Mouse (Mus musculus) MEL (cell line): ENCODE data around the gene Lrrc3c. TPM values are rescaled to one million over a fixed set of nuclear protein-coding genes. Genes with fewer than 3 reads are reported as not detected.

ENCODE experiments used
- DNase-seq: peaks from one replicate; pipeline ENCODE4 v3.0.0; 2011; ENCODE audit warnings: low read depth, low spot score
- H3K27ac ChIP-seq: 2 replicates; pipeline ENCODE4 v1.5.1; 2012; ENCODE audit warnings: low read depth, mild to moderate bottlenecking, control low read depth, low read length, moderate library complexity; ENCODE audit not compliant: control insufficient read depth
- H3K27me3 ChIP-seq, 2 experiments: fragments of 150-350 bp in 1 of 2; sonication (generic) in 1 of 2; 2 replicates each; pipeline ENCODE4 v1.6.1; 2012; ENCODE audit warnings: low read length in 2 of 2, mild to moderate bottlenecking in 2 of 2, improper control_type of control experiment in 1 of 2, moderate library complexity in 1 of 2; ENCODE audit not compliant: insufficient read depth in 2 of 2, control insufficient read depth in 1 of 2
- H3K36me3 ChIP-seq, 2 experiments: 2 replicates each; pipeline ENCODE4 v1.6.1; 2012 to 2014; ENCODE audit warnings: low read length in 2 of 2, improper control_type of control experiment in 1 of 2, inconsistent platforms in 1 of 2, mild to moderate bottlenecking in 1 of 2; ENCODE audit not compliant: insufficient read depth in 2 of 2, control insufficient read depth in 1 of 2
- H3K4me1 ChIP-seq, 2 experiments: fragments of 150-350 bp in 1 of 2; sonication (generic) in 1 of 2; 2 replicates each; pipeline ENCODE4 v1.6.1; 2012; ENCODE audit warnings: low read length in 2 of 2, improper control_type of control experiment in 1 of 2, mild to moderate bottlenecking in 1 of 2; ENCODE audit not compliant: insufficient read depth in 2 of 2, control insufficient read depth in 1 of 2
- H3K4me3 ChIP-seq, 2 experiments: fragments of 150-350 bp in 1 of 2; sonication (generic) in 1 of 2; 2 replicates each; pipeline ENCODE4 v1.5.1; 2012; ENCODE audit warnings: low read depth in 2 of 2, low read length in 2 of 2, mild to moderate bottlenecking in 2 of 2, moderate library complexity in 2 of 2, control low read depth in 1 of 2, improper control_type of control experiment in 1 of 2; ENCODE audit not compliant: control insufficient read depth in 1 of 2, insufficient read depth in 1 of 2
- H3K79me2 ChIP-seq: 2 replicates; pipeline ENCODE4 v1.6.1; 2012; ENCODE audit warnings: mild to moderate bottlenecking, low read length, moderate library complexity; ENCODE audit not compliant: control insufficient read depth, poor library complexity, insufficient read depth
- H3K9ac ChIP-seq: 2 replicates; pipeline ENCODE4 v1.6.1; 2012; ENCODE audit warnings: low read depth, mild to moderate bottlenecking, control low read depth, low read length, moderate library complexity; ENCODE audit not compliant: control insufficient read depth, poor library complexity, severe bottlenecking
- H3K9me3 ChIP-seq: fragments of 150-350 bp; sonication (generic); replicated peaks from 2 replicates; pipeline ENCODE4 v1.6.1; 2012; ENCODE audit warnings: mild to moderate bottlenecking, low read length, improper control_type of control experiment, moderate library complexity; ENCODE audit not compliant: insufficient read depth
- BHLHE40 ChIP-seq: IDR thresholded peaks from 2 replicates; pipeline ENCODE4 v1.6.1; 2012; ENCODE audit warnings: low read depth, mild to moderate bottlenecking, inconsistent platforms, low read length, improper control_type of control experiment, borderline replicate concordance
- CHD2 ChIP-seq: IDR thresholded peaks from 2 replicates; pipeline ENCODE4 v1.6.1; 2011; ENCODE audit warnings: low read length, improper control_type of control experiment
- CTCF ChIP-seq, 3 experiments: IDR thresholded peaks in 2 of 3; conservative IDR thresholded peaks in 1 of 3; 2 replicates each; pipeline ENCODE4 v1.5.1; 2011 to 2012; ENCODE audit warnings: low read length in 3 of 3, low read depth in 2 of 3, mild to moderate bottlenecking in 2 of 3, improper control_type of control experiment in 1 of 3, inconsistent platforms in 1 of 3, mixed read lengths in 1 of 3, moderate library complexity in 1 of 3; ENCODE audit not compliant: control insufficient read depth in 1 of 3, insufficient read depth in 1 of 3, poor library complexity in 1 of 3, severe bottlenecking in 1 of 3
- E2F4 ChIP-seq: IDR thresholded peaks from 2 replicates; pipeline ENCODE4 v1.6.1; 2011; ENCODE audit warnings: low read depth, low read length, improper control_type of control experiment, borderline replicate concordance
- ELF1 ChIP-seq: IDR thresholded peaks from 2 replicates; pipeline ENCODE4 v1.6.1; 2014; ENCODE audit warnings: low read depth, mild to moderate bottlenecking, inconsistent platforms, low read length, improper control_type of control experiment, moderate library complexity
- EP300 ChIP-seq, 2 experiments: IDR thresholded peaks; 2 replicates each; pipeline ENCODE4 v1.6.1; 2011; ENCODE audit warnings: improper control_type of control experiment in 2 of 2, low read length in 2 of 2, low read depth in 1 of 2, mild to moderate bottlenecking in 1 of 2
- ETS1 ChIP-seq: IDR thresholded peaks from 2 replicates; pipeline ENCODE4 v1.6.1; 2012; ENCODE audit warnings: low read depth, mild to moderate bottlenecking, inconsistent platforms, low read length, improper control_type of control experiment, moderate library complexity
- GABPA ChIP-seq: IDR thresholded peaks from 2 replicates; pipeline ENCODE4 v1.6.1; 2012; ENCODE audit warnings: low read depth, mild to moderate bottlenecking, inconsistent platforms, low read length, improper control_type of control experiment, moderate library complexity
- GATA1 ChIP-seq: IDR thresholded peaks from 2 replicates; pipeline ENCODE4 v1.6.1; 2011; ENCODE audit warnings: low read depth, low read length, improper control_type of control experiment
- HCFC1 ChIP-seq: IDR thresholded peaks from 2 replicates; pipeline ENCODE4 v1.6.1; 2012; ENCODE audit warnings: low read depth, mild to moderate bottlenecking, inconsistent platforms, low read length, improper control_type of control experiment, moderate library complexity
- JUND ChIP-seq: IDR thresholded peaks from 2 replicates; pipeline ENCODE4 v1.6.1; 2011; ENCODE audit warnings: low read depth, mild to moderate bottlenecking, improper control_type of control experiment, low read length
- KAT2A ChIP-seq: conservative IDR thresholded peaks from 2 replicates; pipeline ENCODE4 v1.6.1; 2012; ENCODE audit warnings: low read depth, low read length, improper control_type of control experiment, inconsistent platforms
- MAFK ChIP-seq: IDR thresholded peaks from 2 replicates; pipeline ENCODE4 v1.6.1; 2011; ENCODE audit warnings: low read depth, mild to moderate bottlenecking, low read length, improper control_type of control experiment, borderline replicate concordance
- MAX ChIP-seq: IDR thresholded peaks from 2 replicates; pipeline ENCODE4 v1.6.1; 2011; ENCODE audit warnings: low read length, improper control_type of control experiment
- MAZ ChIP-seq: IDR thresholded peaks from 2 replicates; pipeline ENCODE4 v1.6.1; 2012; ENCODE audit warnings: low read depth, mild to moderate bottlenecking, inconsistent platforms, low read length, improper control_type of control experiment
- MEF2A ChIP-seq: IDR thresholded peaks from 2 replicates; pipeline ENCODE4 v1.6.1; 2014; ENCODE audit warnings: low read depth, mild to moderate bottlenecking, inconsistent platforms, low read length, improper control_type of control experiment; ENCODE audit not compliant: poor library complexity, insufficient replicate concordance, severe bottlenecking; ENCODE audit errors: extremely low read depth
- NELFE ChIP-seq: IDR thresholded peaks from 2 replicates; pipeline ENCODE4 v1.6.1; 2011; ENCODE audit warnings: low read depth, low read length, improper control_type of control experiment
- NRF1 ChIP-seq: IDR thresholded peaks from 2 replicates; pipeline ENCODE4 v1.6.1; 2014; ENCODE audit warnings: low read depth, mild to moderate bottlenecking, inconsistent platforms, low read length, improper control_type of control experiment, moderate library complexity; ENCODE audit not compliant: poor library complexity, insufficient read depth, severe bottlenecking
- POLR2A ChIP-seq, 2 experiments: IDR thresholded peaks; 2 replicates each; pipeline ENCODE4 v1.6.1; 2011 to 2012; ENCODE audit warnings: low read length in 2 of 2, mild to moderate bottlenecking in 2 of 2, control low read depth in 1 of 2, improper control_type of control experiment in 1 of 2, low read depth in 1 of 2, moderate library complexity in 1 of 2; ENCODE audit not compliant: control insufficient read depth in 1 of 2, insufficient read depth in 1 of 2, poor library complexity in 1 of 2
- POLR2AphosphoS2 ChIP-seq: IDR thresholded peaks from 2 replicates; pipeline ENCODE4 v1.6.1; 2011; ENCODE audit warnings: low read length, improper control_type of control experiment
- POLR2AphosphoS5 ChIP-seq: IDR thresholded peaks from 2 replicates; pipeline ENCODE4 v1.6.1; 2012; ENCODE audit warnings: low read depth, borderline replicate concordance, mild to moderate bottlenecking, inconsistent platforms, low read length, moderate library complexity, mixed read lengths
- RAD21 ChIP-seq: IDR thresholded peaks from 2 replicates; pipeline ENCODE4 v1.6.1; 2011; ENCODE audit warnings: mild to moderate bottlenecking, low read depth, low read length, improper control_type of control experiment
- RCOR1 ChIP-seq: IDR thresholded peaks from 2 replicates; pipeline ENCODE4 v1.6.1; 2012; ENCODE audit warnings: low read depth, mild to moderate bottlenecking, inconsistent platforms, low read length, improper control_type of control experiment
- SIN3A ChIP-seq: IDR thresholded peaks from 2 replicates; pipeline ENCODE4 v1.6.1; 2012; ENCODE audit warnings: low read length, improper control_type of control experiment, inconsistent platforms
- SMC3 ChIP-seq: IDR thresholded peaks from 2 replicates; pipeline ENCODE4 v1.6.1; 2011; ENCODE audit warnings: low read depth, low read length, improper control_type of control experiment
- TAL1 ChIP-seq: IDR thresholded peaks from 2 replicates; pipeline ENCODE4 v1.6.1; 2012; ENCODE audit warnings: mild to moderate bottlenecking, inconsistent platforms, low read length, moderate library complexity, mixed read lengths
- TBP ChIP-seq: IDR thresholded peaks from 2 replicates; pipeline ENCODE4 v1.8.0; 2011; ENCODE audit warnings: low read depth, low read length, improper control_type of control experiment
- TCF12 ChIP-seq: IDR thresholded peaks from 2 replicates; pipeline ENCODE4 v1.6.1; 2014; ENCODE audit warnings: low read depth, mild to moderate bottlenecking, inconsistent platforms, low read length, improper control_type of control experiment, moderate library complexity
- UBTF ChIP-seq: IDR thresholded peaks from 2 replicates; pipeline ENCODE4 v1.6.1; 2012; ENCODE audit warnings: low read depth, mild to moderate bottlenecking, inconsistent platforms, low read length, improper control_type of control experiment, moderate library complexity, borderline replicate concordance; ENCODE audit not compliant: insufficient read depth
- USF1 ChIP-seq: IDR thresholded peaks from 2 replicates; pipeline ENCODE4 v1.6.1; 2014; ENCODE audit warnings: low read depth, mild to moderate bottlenecking, inconsistent platforms, low read length, improper control_type of control experiment, moderate library complexity
- USF2 ChIP-seq, 2 experiments: IDR thresholded peaks; 2 replicates each; pipeline ENCODE4 v1.6.1; 2011 to 2012; ENCODE audit warnings: improper control_type of control experiment in 2 of 2, low read length in 2 of 2, borderline replicate concordance in 1 of 2, inconsistent platforms in 1 of 2, low read depth in 1 of 2, mild to moderate bottlenecking in 1 of 2; ENCODE audit not compliant: insufficient read depth in 1 of 2
- ZC3H11A ChIP-seq: IDR thresholded peaks from 2 replicates; pipeline ENCODE4 v1.6.1; 2012; ENCODE audit warnings: low read depth, mild to moderate bottlenecking, inconsistent platforms, low read length, improper control_type of control experiment
- ZKSCAN1 ChIP-seq: IDR thresholded peaks from 2 replicates; pipeline ENCODE4 v1.6.1; 2012; ENCODE audit warnings: low read depth, mild to moderate bottlenecking, inconsistent platforms, low read length, improper control_type of control experiment, moderate library complexity
- ZMIZ1 ChIP-seq: IDR thresholded peaks from 2 replicates; pipeline ENCODE4 v1.6.1; 2012; ENCODE audit warnings: low read depth, mild to moderate bottlenecking, inconsistent platforms, low read length, improper control_type of control experiment, moderate library complexity
- ZNF384 ChIP-seq: IDR thresholded peaks from 2 replicates; pipeline ENCODE4 v1.6.1; 2012; ENCODE audit warnings: low read depth, mild to moderate bottlenecking, inconsistent platforms, low read length, improper control_type of control experiment
- polyA plus RNA-seq, 2 experiments: library from polyadenylated mRNA; stranded (reverse) in 1 of 2; unstranded in 1 of 2; fragments of >175 nt in 1 of 2; fragments of >200 nt in 1 of 2; gene quantifications; 2 replicates each; pipeline versions ENCODE4 v1.2.1 to v1.2.4; 2012; ENCODE audit warnings: low replicate concordance in 2 of 2, low read depth in 1 of 2; ENCODE audit not compliant: insufficient read length in 2 of 2, insufficient read depth in 1 of 2, missing spikeins in 1 of 2
- total RNA-seq: library from RNA; depleted of rRNA; stranded (reverse); fragments of 300-350 nt; gene quantifications from 2 replicates; pipeline ENCODE4 v1.2.3, GENCODE M21; 2012

The Lrrc3c gene
- total and polyA plus RNA-seq, 3 experiments = not detected

DNA sequence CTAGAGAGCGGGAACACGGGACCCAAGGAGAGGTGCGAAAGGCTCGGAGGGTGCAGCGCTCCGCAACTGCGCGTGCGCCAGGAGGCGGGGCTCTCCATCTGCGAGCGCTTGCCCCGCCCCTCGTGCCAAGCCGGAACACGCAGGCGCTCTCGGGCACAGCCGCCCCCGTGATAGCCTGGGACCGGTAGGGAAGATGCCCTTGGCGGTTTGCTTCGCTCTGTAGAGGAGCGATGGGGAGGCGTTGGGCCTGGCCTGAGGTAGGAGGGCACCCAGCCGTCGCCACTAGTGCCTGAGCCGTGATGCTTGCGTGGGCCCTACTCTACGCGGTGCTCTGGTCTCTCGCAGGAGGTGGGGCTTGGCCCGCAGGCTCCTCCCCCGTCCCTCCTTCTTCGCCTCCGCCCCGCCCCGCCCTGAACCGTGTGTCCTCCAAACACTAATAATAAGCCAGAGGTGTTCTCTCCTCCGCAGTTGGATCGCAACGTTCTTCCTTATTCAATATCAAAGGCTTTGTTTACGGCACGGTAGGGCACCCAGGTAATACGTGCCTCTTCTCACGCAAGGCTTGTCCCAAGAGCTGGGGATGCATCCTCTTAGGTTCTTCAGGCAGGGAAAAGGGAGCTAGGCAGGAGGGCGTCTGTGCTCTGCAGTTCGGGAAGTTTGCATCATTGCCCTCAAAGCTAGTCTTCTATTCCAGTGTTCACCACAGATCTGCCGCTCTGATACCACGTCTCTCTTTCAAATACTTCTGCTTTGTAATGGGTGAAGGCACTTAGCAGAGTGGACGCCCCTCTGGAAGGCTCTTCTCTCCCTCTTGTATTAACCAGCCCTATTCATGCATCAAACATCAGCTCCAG, 46.9 kb upstream of the Lrrc3c start, which contains the start of gene Zpbp2:
Gene Zpbp2, plus strand, starts transcription at position 123 of the 854 bp plus-strand sequence.
- DNase-seq = peak; percentile 97
- Histone ChIP-seq H3K4me1 (peaks cover 7 to 9% of the 10 kb centered on the region in 2 experiments), H3K9ac (peak within 1 kb of the TSS; percentile 81), H3K79me2 (no peaks in the 10 kb centered on the region; the same call in 1 of the 2 replicates), H3K27ac (peak within 1 kb of the TSS; percentile 95), H3K27me3 (no peaks in the 10 kb centered on the region; a peak in 1 of 4 replicates), H3K4me3 (peak within 1 kb of the TSS; percentile 78 to 83), H3K9me3 (no peaks in the 10 kb centered on the region), H3K36me3 (peaks cover 0 to 16% of the 10 kb centered on the region in 2 experiments; a peak in 2 of 4 replicates)
- TF ChIP-seq TCF12 (peak; percentile 58), KAT2A (peak; percentile 49; the same call in 1 of the 2 replicates), ELF1 (peak; percentile 28), RAD21 (no peak), UBTF (0 out of 2 replicates have a peak, but pooled peaks have one; percentile 72), EP300 (IDR thresholded peaks at IDR 0.05; ENCODE audit: low read depth in 1 of 2, low read length in 2 of 2) (peak; percentile 63 to 75), TBP (peak; percentile 77), ZC3H11A (no peak), ZMIZ1 (no peak), ZKSCAN1 (no peak), MAX (peak; percentile 70), HCFC1 (peak; percentile 26), JUND (no peak), POLR2A (IDR thresholded peaks at IDR 0.05; ENCODE audit: control insufficient read depth in 1 of 2, insufficient read depth in 1 of 2, low read depth in 1 of 2, low read length in 2 of 2, poor library complexity in 1 of 2) (peak; percentile 69 to 71), RCOR1 (peak; percentile 59; the same call in 1 of the 2 replicates), CHD2 (no peak), POLR2AphosphoS2 (peak; percentile 74; the same call in 1 of the 2 replicates), MAFK (no peak), TAL1 (no peak), BHLHE40 (no peak), GABPA (no peak), CTCF (IDR thresholded peaks at IDR 0.05 in 2 of 3, conservative IDR thresholded peaks at IDR 0.05 in 1 of 3; ENCODE audit: control insufficient read depth in 1 of 3, insufficient read depth in 1 of 3, low read depth in 2 of 3, low read length in 3 of 3, poor library complexity in 1 of 3, severe bottlenecking in 1 of 3) (no peak), POLR2AphosphoS5 (no peak), MEF2A (no peak), ZNF384 (no peak), SMC3 (no peak), NELFE (peak; percentile 64), E2F4 (peak; percentile 27; the same call in 1 of the 2 replicates), USF2 (IDR thresholded peaks at IDR 0.05; ENCODE audit: borderline replicate concordance in 1 of 2, insufficient read depth in 1 of 2, low read depth in 1 of 2, low read length in 2 of 2) (no peak), ETS1 (peak; percentile 74; the same call in 1 of the 2 replicates), MAZ (peak; percentile 73; the same call in 1 of the 2 replicates), USF1 (peak; percentile 66), GATA1 (peak; percentile 100), NRF1 (peak; percentile 93), SIN3A (peak; percentile 79)
